Mouse (Mus musculus) lung, embryonic 15.5 days (tissue): ENCODE results near the gene Ackr4. TPM values are rescaled to one million over a fixed set of nuclear protein-coding genes. Genes with fewer than 3 reads are reported as not detected.
A peak's percentile ranks its signal among the peaks of the same experiment; 100 is the strongest.

Experiments
- ATAC-seq: fragments of 200-750 bp; cut with Nextera tagmentation; 2 replicates; pipeline ENCODE4 v1.8.0; 2017; ENCODE audit warnings: moderate number of reproducible peaks, borderline replicate concordance; ENCODE audit not compliant: low FRiP score, low TSS enrichment; ENCODE audit errors: extremely low read depth
- H3K27ac ChIP-seq: fragments of 300-500 bp; sonication (generic); 2 replicates; pipeline ENCODE4 v1.5.1; 2015; ENCODE audit warnings: moderate library complexity, mild to moderate bottlenecking, inconsistent platforms
- H3K27me3 ChIP-seq: fragments of 300-500 bp; sonication (generic); 2 replicates; pipeline ENCODE4 v1.6.1; 2015; ENCODE audit warnings: inconsistent platforms
- H3K36me3 ChIP-seq: fragments of 300-500 bp; sonication (generic); 2 replicates; pipeline ENCODE4 v1.6.1; 2015; ENCODE audit warnings: inconsistent platforms
- H3K4me1 ChIP-seq: fragments of 300-500 bp; sonication (generic); 2 replicates; pipeline ENCODE4 v1.6.1; 2015; ENCODE audit warnings: inconsistent platforms
- H3K4me2 ChIP-seq: fragments of 300-500 bp; sonication (generic); 2 replicates; pipeline ENCODE4 v1.6.1; 2015; ENCODE audit warnings: inconsistent platforms, mild to moderate bottlenecking, moderate library complexity
- H3K4me3 ChIP-seq: fragments of 300-500 bp; sonication (generic); 2 replicates; pipeline ENCODE4 v1.5.1; 2015; ENCODE audit warnings: mild to moderate bottlenecking, inconsistent platforms
- H3K9ac ChIP-seq: fragments of 300-500 bp; sonication (generic); 2 replicates; pipeline ENCODE4 v1.6.1; 2015; ENCODE audit warnings: inconsistent platforms
- H3K9me3 ChIP-seq: fragments of 300-500 bp; sonication (generic); 2 replicates; pipeline ENCODE4 v1.6.1; 2016; ENCODE audit warnings: inconsistent platforms
- WGBS: fragments of 180-500 bp; shearing (Covaris S2); methylation state at CpG from one replicate; pipeline ENCODE4 v1.1.7; 2015; 5-methylcytosine and 5-hydroxymethylcytosine counted together
- polyA plus RNA-seq: library from polyadenylated mRNA; unstranded; fragments of >200 nt; fragmentation: Nextera tagmentation; extraction: Ambion mirVana; gene quantifications from 2 replicates; pipeline ENCODE4 v1.2.1, GENCODE M21; 2015

Gene Ackr4
- polyA plus RNA-seq, 1 experiment from 2014 or later: 1.5 TPM

DNA sequence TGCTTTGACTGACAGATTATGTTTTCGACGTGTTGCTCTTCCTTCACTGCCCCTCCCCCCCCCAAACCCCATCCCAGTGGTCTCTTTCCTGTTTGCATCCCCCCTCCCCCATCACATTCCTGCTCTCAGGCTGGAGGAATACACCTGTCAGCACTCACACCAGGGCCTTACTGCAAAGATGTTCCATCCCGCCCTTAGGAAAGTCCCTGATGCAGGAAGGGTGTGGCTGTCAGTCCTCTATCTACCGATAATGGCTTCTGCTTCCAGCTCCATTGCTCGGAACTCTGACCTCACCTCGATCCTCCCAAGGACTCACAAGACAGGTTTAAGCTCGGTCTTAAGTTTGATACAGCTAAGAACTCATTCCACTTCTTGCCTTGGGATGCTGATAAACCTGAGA is 19.9 kb upstream of the Ackr4 start:
- Histone ChIP-seq H3K9ac (no peak overlapping the region), H3K36me3 (peaks cover 14% of the 10 kb centered on the region), H3K4me2 (no peak overlapping the region), H3K4me3 (no peak overlapping the region), H3K4me1 (no peaks in the 10 kb centered on the region), H3K9me3 (no peaks in the 10 kb centered on the region), H3K27me3 (no peaks in the 10 kb centered on the region), H3K27ac (no peak overlapping the region)
- ATAC-seq: no peak
- WGBS: 67% methylated on average over 7 of the region's 7 CpGs

DNA sequence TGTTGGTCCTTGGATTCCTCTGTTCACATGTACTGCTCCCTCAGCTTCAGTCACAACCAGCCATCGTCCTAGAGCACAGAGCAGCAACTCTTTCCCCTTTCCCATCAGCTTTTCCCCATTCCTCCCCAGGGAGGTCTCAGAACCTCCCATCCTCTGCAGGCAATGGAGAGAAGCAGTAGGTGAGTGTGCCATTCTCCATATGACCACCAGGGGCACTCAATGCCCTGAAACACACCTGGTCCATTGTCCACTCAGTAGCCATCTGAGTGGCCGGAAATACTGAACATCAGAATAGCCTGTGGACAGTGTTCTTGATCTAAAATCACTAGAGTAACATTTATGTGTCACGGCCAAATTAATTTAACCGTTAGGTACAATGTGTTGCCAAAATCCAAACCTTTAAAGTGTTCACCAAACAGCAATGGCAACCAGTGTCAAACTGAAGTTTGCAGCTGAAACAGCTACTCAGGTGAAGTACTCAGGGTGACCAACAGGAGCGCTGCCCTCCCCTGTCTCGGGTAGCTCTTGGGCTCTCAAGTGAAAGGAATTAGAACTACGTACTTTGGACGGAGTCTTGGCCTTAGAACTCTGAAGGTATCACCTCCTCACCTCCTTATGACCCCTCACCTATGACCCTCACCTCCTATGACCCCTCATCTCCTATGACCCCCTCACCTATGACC is 17.7 kb upstream of the Ackr4 start:
- Histone ChIP-seq H3K27me3 (no peaks in the 10 kb centered on the region), H3K9me3 (no peaks in the 10 kb centered on the region), H3K9ac (no peak overlapping the region), H3K4me1 (no peaks in the 10 kb centered on the region), H3K36me3 (no peaks in the 10 kb centered on the region), H3K27ac (no peak overlapping the region), H3K4me2 (no peak overlapping the region), H3K4me3 (no peak overlapping the region)
- no peak for ATAC-seq
- 79% methylated on average over 8 of the region's 8 CpGs for WGBS

DNA sequence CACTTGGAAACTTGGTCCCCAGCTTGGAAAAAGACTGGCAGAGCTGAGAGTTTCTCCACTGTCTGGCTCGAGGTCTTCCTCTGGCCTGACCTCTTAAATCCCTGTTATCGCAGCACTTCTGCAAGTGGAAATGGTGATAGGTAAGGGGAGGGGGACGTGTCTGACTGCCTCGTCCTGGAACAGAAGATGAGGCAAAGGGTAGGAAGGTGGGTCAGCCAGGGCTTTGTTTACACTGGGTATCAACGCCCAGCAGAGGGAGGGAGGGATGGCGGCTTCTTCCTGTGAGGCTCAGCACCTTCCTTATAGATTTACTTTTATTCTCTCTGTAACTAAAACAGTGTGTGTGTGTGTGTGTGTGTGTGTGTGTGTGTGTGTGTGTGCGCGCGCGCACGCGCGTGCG is 16.1 kb upstream of the Ackr4 start:
- Histone ChIP-seq H3K9ac (no peak overlapping the region), H3K36me3 (no peaks in the 10 kb centered on the region), H3K4me3 (no peak overlapping the region), H3K27me3 (no peaks in the 10 kb centered on the region), H3K9me3 (no peaks in the 10 kb centered on the region), H3K27ac (no peak overlapping the region), H3K4me1 (no peaks in the 10 kb centered on the region), H3K4me2 (no peak overlapping the region)
- ATAC-seq: no peak
- 65% methylated on average over 14 of the region's 14 CpGs for WGBS

DNA sequence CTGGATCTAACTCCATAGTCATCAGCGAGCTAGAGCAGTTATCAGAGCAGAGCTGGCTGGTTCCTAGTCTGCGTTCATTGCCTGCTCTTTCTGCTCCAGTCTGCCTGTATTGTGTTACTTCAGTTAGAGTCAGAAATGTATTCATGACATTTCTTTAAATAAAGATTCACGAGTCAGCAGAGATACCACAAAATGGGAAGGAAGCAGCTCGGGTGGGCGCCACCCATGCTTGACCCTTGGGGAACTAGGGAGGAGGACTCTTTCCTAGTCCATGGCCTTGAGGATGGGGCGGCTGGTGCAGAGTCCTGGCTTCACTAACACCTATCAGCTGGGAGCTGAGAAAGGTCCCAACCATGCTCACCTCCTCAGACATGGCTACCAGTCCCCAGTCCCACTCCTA is 13.6 kb upstream of the Ackr4 start:
- Histone ChIP-seq H3K4me1 (no peaks in the 10 kb centered on the region), H3K27ac (no peak overlapping the region), H3K9ac (no peak overlapping the region), H3K36me3 (no peaks in the 10 kb centered on the region), H3K4me2 (no peak overlapping the region), H3K9me3 (no peaks in the 10 kb centered on the region), H3K27me3 (no peaks in the 10 kb centered on the region), H3K4me3 (no peak overlapping the region)
- ATAC-seq: no peak
- WGBS: 79% methylated on average over 6 of the region's 6 CpGs

DNA sequence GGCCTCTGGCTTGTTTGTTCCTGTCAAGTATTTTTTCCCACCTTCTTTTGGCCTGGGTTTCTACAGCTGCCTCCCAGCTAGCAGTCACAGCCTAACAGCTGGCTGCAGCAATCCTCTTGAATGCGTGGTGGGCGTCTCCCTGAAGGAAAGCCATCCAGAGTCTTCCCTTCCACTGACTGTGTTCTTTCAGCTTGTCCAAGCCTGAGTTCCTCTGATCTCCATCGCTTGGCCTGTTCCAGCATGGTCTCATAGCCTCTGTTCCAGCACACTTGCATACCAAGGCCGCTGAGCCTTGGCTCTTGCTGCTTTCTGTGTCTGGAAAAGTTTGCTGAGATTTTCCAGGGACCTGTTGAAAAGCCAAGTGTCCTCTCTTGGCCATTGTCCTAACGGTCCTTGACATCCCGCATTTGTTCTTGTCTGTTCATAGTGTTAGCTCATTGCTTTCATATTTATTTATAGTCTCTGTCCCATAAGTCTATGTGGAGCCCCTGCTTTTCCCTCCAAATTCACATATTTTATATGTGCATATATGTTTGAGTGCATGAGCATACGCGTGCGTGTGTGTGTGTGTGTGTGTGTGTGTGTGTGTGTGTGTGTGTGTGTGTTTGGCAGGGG is 3.5 kb upstream of the Ackr4 start:
- Histone ChIP-seq H3K36me3 (no peaks in the 10 kb centered on the region), H3K9me3 (no peaks in the 10 kb centered on the region), H3K4me1 (no peaks in the 10 kb centered on the region), H3K4me2 (no peak overlapping the region), H3K4me3 (no peak overlapping the region), H3K27me3 (no peaks in the 10 kb centered on the region), H3K27ac (no peak overlapping the region), H3K9ac (no peak overlapping the region)
- 70% methylated on average over 9 of the region's 9 CpGs for WGBS
- 0 out of 2 replicates have a peak, but pooled peaks have one; percentile 39 for ATAC-seq

DNA sequence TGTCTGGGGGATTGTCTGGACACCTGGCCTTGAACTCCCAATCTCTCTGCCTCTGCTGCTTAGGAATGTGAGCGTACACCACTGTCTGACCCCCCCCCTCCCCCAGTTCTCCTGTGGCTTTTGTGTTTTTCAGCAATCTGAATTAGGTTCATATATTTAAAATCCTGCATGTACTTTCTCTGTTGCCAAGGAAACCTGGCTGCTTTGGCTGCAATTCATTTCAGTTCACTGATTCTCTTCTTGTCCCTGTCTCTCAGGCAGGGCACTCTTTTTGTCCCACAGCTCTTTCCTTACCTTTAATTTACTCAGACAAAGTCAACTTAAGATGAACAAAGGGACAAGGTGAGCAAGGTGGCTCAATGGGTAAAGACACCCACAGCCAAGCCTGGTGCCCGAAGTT is 1.4 kb upstream of the Ackr4 start:
- no peak overlapping the region for H3K4me3 ChIP-seq
- H3K9ac ChIP-seq: no peak overlapping the region
- H3K27ac ChIP-seq: no peak overlapping the region
- no peaks in the 10 kb centered on the region for H3K9me3 ChIP-seq
- no peaks in the 10 kb centered on the region for H3K36me3 ChIP-seq
- no peak overlapping the region for H3K4me2 ChIP-seq
- H3K4me1 ChIP-seq: no peaks in the 10 kb centered on the region
- no peaks in the 10 kb centered on the region for H3K27me3 ChIP-seq
- 61% methylated on average over 2 of the region's 2 CpGs for WGBS
- no peak for ATAC-seq

DNA sequence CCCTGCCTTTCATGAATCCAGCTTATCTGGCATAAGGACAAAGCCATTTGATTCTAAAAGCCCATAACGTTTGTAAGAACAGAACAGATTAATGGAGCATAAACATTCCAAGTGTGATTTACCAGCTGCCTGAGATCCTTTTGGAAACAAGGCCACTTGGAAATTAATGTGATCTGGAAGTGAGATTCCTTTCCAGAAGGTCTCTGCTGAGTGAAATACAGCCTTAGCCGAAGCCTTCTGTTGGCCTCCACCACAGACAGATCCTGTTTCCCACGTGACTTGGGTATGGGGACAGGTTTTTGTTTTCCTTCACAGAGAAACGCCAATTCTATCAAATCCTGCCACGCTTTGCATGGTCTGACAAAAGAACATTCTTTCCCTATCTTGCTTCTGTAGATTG is 3.1 kb downstream of the Ackr4 start:
- Histone ChIP-seq H3K4me2 (no peak overlapping the region), H3K9me3 (no peaks in the 10 kb centered on the region), H3K36me3 (no peaks in the 10 kb centered on the region), H3K4me1 (no peaks in the 10 kb centered on the region), H3K27me3 (no peaks in the 10 kb centered on the region), H3K27ac (no peak overlapping the region), H3K9ac (no peak overlapping the region), H3K4me3 (no peak overlapping the region)
- WGBS: 31% methylated on average over 5 of the region's 5 CpGs
- no peak for ATAC-seq

DNA sequence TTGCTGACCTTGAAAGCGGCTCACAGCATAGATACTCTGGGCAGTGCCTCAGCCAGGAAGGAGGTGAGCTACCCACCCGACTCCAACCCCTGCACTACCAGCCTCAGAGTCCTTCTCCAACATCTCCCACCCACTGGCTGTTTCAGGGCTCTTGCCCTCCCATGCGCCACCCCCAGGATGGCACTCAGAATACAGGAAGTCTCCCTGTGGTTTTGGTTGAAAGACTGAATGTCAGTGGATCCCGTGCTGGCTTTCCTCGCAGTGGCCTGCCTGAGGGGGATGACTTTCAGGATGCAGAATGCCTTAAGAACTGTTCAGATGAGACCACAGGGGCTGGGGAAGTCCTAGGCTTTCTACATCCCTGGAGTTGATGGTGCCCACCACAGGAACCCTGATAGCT is 3.6 kb downstream of the Ackr4 start:
- Histone ChIP-seq H3K9ac (no peak overlapping the region), H3K36me3 (no peaks in the 10 kb centered on the region), H3K4me3 (no peak overlapping the region), H3K9me3 (no peaks in the 10 kb centered on the region), H3K4me1 (no peaks in the 10 kb centered on the region), H3K27me3 (no peaks in the 10 kb centered on the region), H3K27ac (no peak overlapping the region), H3K4me2 (no peak overlapping the region)
- 73% methylated on average over 5 of the region's 5 CpGs for WGBS
- no peak for ATAC-seq

DNA sequence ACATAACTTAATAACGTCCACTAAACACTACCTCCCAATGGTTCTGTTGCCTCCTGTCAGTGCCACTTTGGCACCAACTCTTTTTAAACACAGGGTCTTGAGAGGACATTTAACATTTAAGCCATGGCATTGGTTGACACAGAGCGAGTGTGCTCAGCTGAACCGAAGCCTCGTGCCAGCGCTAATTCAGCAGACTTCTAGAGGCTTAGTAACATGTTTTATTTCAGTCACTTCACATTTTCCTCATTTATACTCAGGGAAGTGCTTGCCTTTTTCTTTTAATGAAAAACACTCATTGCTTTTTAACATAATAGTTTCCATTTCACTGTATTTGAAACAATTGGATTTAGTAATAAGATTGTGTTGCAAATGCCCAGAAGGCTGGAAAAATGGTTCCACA is 17.6 kb downstream of the Ackr4 start:
- WGBS: 86% methylated on average over 5 of the region's 5 CpGs
- H3K4me2 ChIP-seq: no peak overlapping the region
- no peaks in the 10 kb centered on the region for H3K27me3 ChIP-seq
- H3K4me1 ChIP-seq: no peaks in the 10 kb centered on the region
- no peaks in the 10 kb centered on the region for H3K9me3 ChIP-seq
- no peak overlapping the region for H3K9ac ChIP-seq
- no peak overlapping the region for H3K27ac ChIP-seq
- no peak overlapping the region for H3K4me3 ChIP-seq
- ATAC-seq: no peak
- H3K36me3 ChIP-seq: no peaks in the 10 kb centered on the region

DNA sequence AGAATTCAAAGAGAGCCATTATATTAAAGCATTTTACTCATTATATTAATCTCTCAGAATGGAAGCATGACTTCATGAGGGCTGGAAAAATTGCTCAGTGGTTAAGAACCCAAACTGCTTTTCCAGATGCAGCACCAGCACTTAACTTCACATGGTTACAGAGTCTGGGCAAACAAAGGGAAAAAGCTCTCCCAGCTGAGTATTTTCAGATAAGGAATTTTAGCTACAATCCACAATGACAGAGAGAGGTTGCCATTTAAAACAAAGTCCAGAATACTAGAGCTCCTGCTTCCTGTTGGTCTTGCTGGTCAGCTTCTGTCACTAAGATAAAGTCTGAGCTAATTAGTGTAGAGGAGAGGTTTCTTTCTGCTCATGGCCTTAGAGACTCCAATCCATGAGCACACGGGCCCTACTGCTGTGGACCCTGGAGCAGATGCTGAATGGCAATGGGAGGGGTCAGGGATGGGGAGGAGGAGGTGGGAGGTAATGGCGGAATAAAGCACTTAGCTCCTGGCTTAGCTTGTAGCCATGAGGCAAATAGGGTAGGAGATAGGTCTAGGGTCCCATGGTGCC is 18.1 kb downstream of the Ackr4 start:
- no peak for ATAC-seq
- no peak overlapping the region for H3K9ac ChIP-seq
- no peaks in the 10 kb centered on the region for H3K27me3 ChIP-seq
- H3K4me1 ChIP-seq: no peaks in the 10 kb centered on the region
- no peaks in the 10 kb centered on the region for H3K36me3 ChIP-seq
- H3K27ac ChIP-seq: no peak overlapping the region
- H3K9me3 ChIP-seq: no peaks in the 10 kb centered on the region
- no peak overlapping the region for H3K4me2 ChIP-seq
- no peak overlapping the region for H3K4me3 ChIP-seq
- WGBS: 49% methylated on average over 2 of the region's 2 CpGs

DNA sequence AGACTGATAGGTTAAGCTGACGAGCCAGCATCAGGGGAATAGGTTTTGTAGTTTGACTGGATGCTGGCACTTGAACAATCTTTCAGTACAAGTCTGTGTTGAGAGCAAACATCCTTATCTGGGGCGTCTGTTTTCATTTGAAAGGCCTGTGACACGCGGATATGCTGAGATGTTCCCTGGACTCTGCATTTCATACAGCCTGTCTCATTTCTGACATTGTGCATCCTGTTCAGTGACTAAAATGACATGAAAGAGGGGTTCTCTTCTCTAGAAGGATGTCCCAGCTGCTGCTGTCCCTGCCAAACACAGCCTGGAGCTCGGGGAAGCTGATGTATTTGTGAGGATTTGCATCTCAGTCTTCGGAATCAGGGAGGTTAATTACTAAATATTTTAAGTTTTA is 19.3 kb downstream of the Ackr4 start:
- H3K27ac ChIP-seq: no peak overlapping the region
- ATAC-seq: no peak

DNA sequence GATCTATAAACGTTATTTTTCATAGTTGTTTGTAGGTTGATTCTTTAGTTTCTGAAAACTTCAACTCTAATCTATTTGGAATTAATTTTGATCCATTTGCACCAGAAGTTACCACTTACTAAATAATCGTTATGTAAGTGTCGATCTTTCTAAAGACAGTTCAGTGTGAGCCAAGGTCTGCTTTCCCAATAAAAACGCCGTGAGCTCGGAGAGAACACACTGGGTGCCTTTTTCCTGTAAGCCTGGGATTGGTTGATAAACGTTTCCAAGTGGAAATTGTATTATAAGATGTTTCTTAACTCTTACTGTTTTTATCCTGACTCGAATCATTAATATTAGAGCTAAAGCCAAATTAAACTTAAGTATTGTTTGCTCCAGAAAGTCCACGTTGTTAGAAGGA is 19.8 kb downstream of the Ackr4 start:
- WGBS: 61% methylated on average over 9 of the region's 9 CpGs
- H3K27ac ChIP-seq: no peak overlapping the region
- H3K4me3 ChIP-seq: no peak overlapping the region
- ATAC-seq: no peak
- no peaks in the 10 kb centered on the region for H3K9me3 ChIP-seq
- no peaks in the 10 kb centered on the region for H3K4me1 ChIP-seq
- H3K4me2 ChIP-seq: no peak overlapping the region
- no peaks in the 10 kb centered on the region for H3K36me3 ChIP-seq
- no peaks in the 10 kb centered on the region for H3K27me3 ChIP-seq
- no peak overlapping the region for H3K9ac ChIP-seq

More for the DNA sequence above, 19.3 kb downstream of the Ackr4 start:
- WGBS: 27% methylated on average over 6 of the region's 6 CpGs
- Histone ChIP-seq H3K4me1 (no peaks in the 10 kb centered on the region), H3K36me3 (no peaks in the 10 kb centered on the region), H3K9ac (no peak overlapping the region), H3K4me3 (no peak overlapping the region), H3K27me3 (no peaks in the 10 kb centered on the region), H3K4me2 (no peak overlapping the region), H3K9me3 (no peaks in the 10 kb centered on the region)
